Mouse (Mus musculus) stomach, postnatal 0 days (tissue): ENCODE measurements around the gene Dync1li2.

Source experiments
- CTCF ChIP-seq: IDR thresholded peaks from 2 replicates; pipeline ENCODE4 v1.5.1; 2016; ENCODE audit warnings: antibody characterized with exemption, low read depth, mild to moderate bottlenecking, moderate library complexity
- EP300 ChIP-seq: optimal IDR thresholded peaks from 2 replicates; pipeline ENCODE3; 2016; ENCODE audit warnings: antibody characterized with exemption

- no peak for TF ChIP-seq CTCF
- TF ChIP-seq EP300, result no peak
These were observed 49.7 kb downstream of the Dync1li2 start for GRCm38 (mm10) chr8:104393139-104393538.
